Mouse (Mus musculus) ES-E14 (cell line): ENCODE measurements around the gene Cetn3. TPM values are rescaled to one million over a fixed set of nuclear protein-coding genes. Genes with fewer than 3 reads are reported as not detected.

Experiments
- DNase-seq: peaks from one replicate; pipeline ENCODE4 v3.0.0-alpha.2; 2013; ENCODE audit warnings: low read depth, low spot score
- H3K27ac ChIP-seq: 2 replicates; pipeline ENCODE4 v1.5.1; 2012; ENCODE audit warnings: low read depth, mild to moderate bottlenecking, low read length, moderate library complexity, mixed read lengths; ENCODE audit not compliant: poor library complexity, insufficient read depth, severe bottlenecking
- H3K36me3 ChIP-seq: 2 replicates; pipeline ENCODE4 v1.6.1; 2012; ENCODE audit warnings: mild to moderate bottlenecking, low read length, moderate library complexity, mixed read lengths; ENCODE audit not compliant: control insufficient read depth, poor library complexity, insufficient read depth, severe bottlenecking
- H3K4me1 ChIP-seq, 2 experiments: fragments of 150-350 bp in 1 of 2; sonication (generic) in 1 of 2; 2 replicates each; pipeline ENCODE4 v1.6.1; 2012; ENCODE audit warnings: low read length in 2 of 2, mild to moderate bottlenecking in 1 of 2, mixed read lengths in 1 of 2; ENCODE audit not compliant: control insufficient read depth in 2 of 2, insufficient read depth in 2 of 2, poor library complexity in 1 of 2
- H3K4me3 ChIP-seq, 2 experiments: fragments of 150-350 bp in 1 of 2; sonication (generic) in 1 of 2; 2 replicates each; pipeline ENCODE4 v1.5.1; 2012; ENCODE audit warnings: low read length in 2 of 2, low read depth in 1 of 2, mild to moderate bottlenecking in 1 of 2, mixed read lengths in 1 of 2; ENCODE audit not compliant: insufficient read depth in 1 of 2, poor library complexity in 1 of 2, severe bottlenecking in 1 of 2
- H3K9ac ChIP-seq: 2 replicates; pipeline ENCODE4 v1.6.1; 2012; ENCODE audit warnings: low read depth, mild to moderate bottlenecking, low read length, mixed read lengths; ENCODE audit not compliant: poor library complexity, insufficient read depth, severe bottlenecking
- H3K9me3 ChIP-seq: fragments of 150-350 bp; sonication (generic); 2 replicates; pipeline ENCODE4 v1.6.1; 2012; ENCODE audit warnings: low read depth, mild to moderate bottlenecking, low read length; ENCODE audit not compliant: control insufficient read depth, insufficient read depth
- CHD2 ChIP-seq: IDR thresholded peaks from 2 replicates; pipeline ENCODE4 v1.6.1; 2014; ENCODE audit warnings: mild to moderate bottlenecking, low read depth, low read length, inconsistent platforms
- HCFC1 ChIP-seq: IDR thresholded peaks from 2 replicates; pipeline ENCODE4 v1.6.1; 2012; ENCODE audit warnings: low read length, inconsistent platforms, borderline replicate concordance; ENCODE audit not compliant: insufficient read depth
- MAFK ChIP-seq: IDR thresholded peaks from 2 replicates; pipeline ENCODE4 v1.6.1; 2014; ENCODE audit warnings: mild to moderate bottlenecking, low read depth, low read length, inconsistent platforms; ENCODE audit not compliant: insufficient read depth
- ZC3H11A ChIP-seq: IDR thresholded peaks from 2 replicates; pipeline ENCODE4 v1.6.1; 2012; ENCODE audit warnings: low read depth, mild to moderate bottlenecking, inconsistent platforms, low read length, borderline replicate concordance
- ZNF384 ChIP-seq: IDR thresholded peaks from 2 replicates; pipeline ENCODE4 v1.6.1; 2012; ENCODE audit warnings: low read depth, low read length, inconsistent platforms
- in situ Hi-C, 2 experiments: fragments of 600-800 bp; cut with MboI; formaldehyde crosslinking; loops; one replicate each; pipeline ENCODE4 v1.15.1; 2025; ENCODE audit warnings: low sequenced_read_pairs in 2 of 2, inconsistent platforms in 1 of 2; ENCODE audit not compliant: unreplicated experiment in 2 of 2
- total RNA-seq: library from RNA; depleted of rRNA; stranded (reverse); fragments of 300-350 nt; gene quantifications from 2 replicates; pipeline ENCODE4 v1.2.3, GENCODE M21; 2012

Gene Cetn3
- total RNA-seq, 1 experiment, result 78.0 TPM

DNA sequence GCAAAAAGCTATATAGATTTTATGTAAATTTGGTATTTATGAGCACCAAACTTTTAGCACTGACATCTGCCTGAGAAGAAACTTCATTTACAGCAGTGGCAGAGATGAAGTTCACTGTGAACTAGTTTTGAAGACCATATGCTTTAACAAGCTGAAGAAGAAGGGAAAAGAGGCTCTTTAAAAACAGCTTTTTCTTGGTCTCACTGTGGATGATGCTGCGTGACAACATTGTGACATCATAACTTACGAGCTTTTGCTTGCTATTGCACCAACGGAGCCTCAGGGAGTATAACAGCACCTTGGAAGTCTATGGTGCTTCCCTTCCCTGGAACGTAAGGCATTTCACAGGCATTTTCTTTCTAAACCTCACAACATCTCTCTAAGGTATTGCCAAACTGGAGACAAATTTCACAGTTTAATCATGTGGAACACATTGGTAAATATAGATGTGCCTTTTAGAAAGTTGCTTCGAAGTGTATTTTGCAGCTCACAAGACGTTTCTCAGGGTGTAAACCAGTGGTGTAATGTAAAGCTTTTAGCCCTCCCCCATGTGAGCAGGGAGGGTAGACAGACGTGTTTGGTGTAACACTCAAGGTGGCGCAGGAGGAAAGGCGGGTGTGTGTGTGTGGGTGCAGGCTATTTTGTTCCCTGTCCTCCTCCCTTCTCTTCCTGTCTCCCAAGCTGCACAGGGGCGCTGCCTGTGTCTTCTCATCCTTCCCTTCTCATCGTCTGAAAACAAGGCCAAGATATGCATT is 41.9 kb downstream of the Cetn3 start:
- TF ChIP-seq ZNF384 (no peak), MAFK (no peak), CHD2 (no peak), HCFC1 (no peak), ZC3H11A (no peak)
- H3K4me3 ChIP-seq, result no peak overlapping the region

DNA sequence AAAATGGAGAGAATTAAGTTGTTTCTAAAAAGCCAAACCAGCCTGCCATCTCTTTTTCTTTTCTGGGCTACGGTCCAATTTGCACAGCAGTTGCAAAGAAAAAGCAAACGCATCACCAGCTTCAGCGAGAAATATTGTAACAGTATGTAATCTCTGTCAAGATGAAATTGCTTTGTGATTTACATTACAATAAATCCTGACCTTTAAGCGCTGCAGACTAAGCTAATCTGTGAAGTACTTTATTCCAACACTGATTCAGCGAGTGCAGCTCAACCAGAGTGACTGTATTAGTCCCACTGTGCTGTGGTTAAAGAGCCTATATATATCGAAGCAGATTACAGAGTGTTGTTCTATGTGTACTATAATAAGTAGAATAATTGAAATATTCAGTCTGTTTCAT is 45.6 kb downstream of the Cetn3 start:
- Histone ChIP-seq H3K9ac (no peak overlapping the region), H3K36me3 (no peaks in the 10 kb centered on the region), H3K4me3 (no peak overlapping the region), H3K27ac (no peak overlapping the region), H3K4me1 (peaks cover 0 to 3% of the 10 kb centered on the region in 2 experiments; a peak in 1 of 4 replicates), H3K9me3 (no peaks in the 10 kb centered on the region)
- in situ Hi-C loops, result no loop called here
- TF ChIP-seq ZNF384 (no peak), ZC3H11A (no peak), CHD2 (no peak), MAFK (no peak), HCFC1 (no peak)
- DNase-seq, result no peak

More for the DNA sequence above, 41.9 kb downstream of the Cetn3 start:
- no peaks in the 10 kb centered on the region for H3K9me3 ChIP-seq
- no peak for DNase-seq
- in situ Hi-C loops, result no loop called here
- H3K27ac ChIP-seq, result no peak overlapping the region
- H3K36me3 ChIP-seq, result no peaks in the 10 kb centered on the region
- H3K4me1 ChIP-seq, result peaks cover 0 to 3% of the 10 kb centered on the region in 2 experiments; a peak in 1 of 4 replicates
- H3K9ac ChIP-seq, result no peak overlapping the region

DNA sequence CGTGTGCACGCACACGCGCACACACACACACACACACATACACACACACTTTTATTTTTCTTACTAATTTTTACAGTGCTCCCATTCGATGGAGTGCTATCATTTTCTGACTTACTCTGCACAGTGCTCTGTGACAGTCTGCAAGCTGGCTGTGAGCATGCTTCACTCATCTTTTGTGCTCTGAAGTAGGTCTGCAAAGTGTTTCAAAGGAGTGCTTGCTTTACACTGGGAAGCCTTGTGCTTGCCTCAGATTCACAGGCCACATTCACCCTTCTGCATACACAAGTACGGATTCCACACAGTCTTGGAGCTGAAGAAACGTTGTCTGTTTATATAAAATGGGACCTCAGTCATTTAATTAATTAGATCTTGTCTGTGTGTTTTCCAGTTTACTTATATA is 49.0 kb downstream of the Cetn3 start:
- no peak for DNase-seq
- Histone ChIP-seq H3K4me1 (peaks cover 0 to 3% of the 10 kb centered on the region in 2 experiments; a peak in 1 of 4 replicates), H3K27ac (no peak overlapping the region), H3K36me3 (no peaks in the 10 kb centered on the region), H3K9me3 (no peaks in the 10 kb centered on the region), H3K9ac (no peak overlapping the region), H3K4me3 (no peak overlapping the region)
- in situ Hi-C loops, result no loop called here
- TF ChIP-seq MAFK, result no peak
- TF ChIP-seq ZC3H11A, result no peak
- no peak for TF ChIP-seq CHD2
- TF ChIP-seq HCFC1, result no peak
- no peak for TF ChIP-seq ZNF384

DNA sequence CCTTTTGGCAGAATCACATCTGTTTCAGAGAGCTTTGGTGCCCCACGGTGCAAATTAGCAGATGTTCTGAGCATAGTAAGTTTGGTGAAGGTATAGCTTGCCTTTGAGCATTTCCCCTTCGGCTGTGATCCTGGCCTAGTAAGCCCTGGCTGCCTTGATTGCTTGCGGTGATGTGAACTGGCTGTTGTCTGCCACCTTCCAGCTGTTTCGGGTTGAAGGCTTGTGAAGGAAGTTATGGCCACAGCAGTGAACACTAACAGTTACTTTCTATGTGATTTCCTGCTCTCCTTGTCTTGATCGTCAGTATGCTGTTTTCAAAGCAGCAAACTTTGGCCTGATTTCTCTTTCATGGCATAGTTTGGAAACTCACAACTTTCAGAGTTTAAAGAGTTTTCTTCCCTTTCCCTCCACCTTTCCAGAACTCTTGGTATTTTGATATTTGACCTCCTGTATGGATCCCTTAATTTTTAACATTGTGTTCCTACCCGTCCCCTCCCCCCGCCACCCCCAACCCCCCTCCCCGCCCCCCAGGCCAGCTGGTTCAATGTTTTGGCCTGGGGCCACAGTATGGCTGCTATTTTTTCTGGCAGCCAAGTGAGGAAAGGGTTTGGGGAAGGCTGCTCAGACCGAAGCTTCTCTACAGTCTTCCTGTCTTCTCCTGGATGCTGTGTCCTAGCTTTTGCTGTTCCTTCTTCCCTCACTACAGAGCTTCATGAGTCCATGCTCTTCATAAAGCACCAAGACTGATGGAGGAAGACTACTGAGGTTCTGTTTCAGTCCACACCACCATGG is 53.7 kb downstream of the Cetn3 start:
- Histone ChIP-seq H3K36me3 (no peaks in the 10 kb centered on the region), H3K9me3 (no peaks in the 10 kb centered on the region), H3K27ac (no peak overlapping the region), H3K4me1 (no peaks in the 10 kb centered on the region), H3K4me3 (no peak overlapping the region), H3K9ac (no peak overlapping the region; the same call in 1 of the 2 replicates)
- DNase-seq, result no peak
- no peak for TF ChIP-seq HCFC1
- no peak for TF ChIP-seq ZNF384
- no peak for TF ChIP-seq MAFK
- no peak for TF ChIP-seq ZC3H11A
- TF ChIP-seq CHD2, result no peak
- in situ Hi-C loops, result no loop called here
